Mouse (Mus musculus) midbrain, embryonic 11.5 days (tissue): ENCODE data around the gene Hdac9. TPM values are rescaled to one million over a fixed set of nuclear protein-coding genes. Genes with fewer than 3 reads are reported as not detected.

ENCODE experiments used
- ATAC-seq: fragments of 200-750 bp; cut with Nextera tagmentation; 2 replicates; pipeline ENCODE4 v1.8.0; 2017; ENCODE audit warnings: moderate TSS enrichment, moderate library complexity; ENCODE audit not compliant: low FRiP score
- DNase-seq: peaks from one replicate; pipeline ENCODE4 v3.0.0; 2015; ENCODE audit warnings: low spot score; ENCODE audit errors: missing footprints
- H3K27ac ChIP-seq: fragments of 300-500 bp; sonication (generic); 2 replicates; pipeline ENCODE4 v1.5.1; 2014; ENCODE audit warnings: low read depth, low read length
- H3K27me3 ChIP-seq: fragments of 300-500 bp; sonication (generic); 2 replicates; pipeline ENCODE4 v1.6.1; 2014; ENCODE audit warnings: mild to moderate bottlenecking, low read length, moderate library complexity, mixed read lengths; ENCODE audit not compliant: control insufficient read depth, insufficient read depth
- H3K36me3 ChIP-seq: fragments of 300-500 bp; sonication (generic); 2 replicates; pipeline ENCODE4 v1.6.1; 2014; ENCODE audit warnings: mild to moderate bottlenecking, low read length, moderate library complexity, mixed read lengths; ENCODE audit not compliant: control insufficient read depth, insufficient read depth
- H3K4me1 ChIP-seq: fragments of 300-500 bp; sonication (generic); 2 replicates; pipeline ENCODE4 v1.6.1; 2014; ENCODE audit warnings: low read length; ENCODE audit not compliant: control insufficient read depth, insufficient read depth
- H3K4me2 ChIP-seq: fragments of 300-500 bp; sonication (generic); 2 replicates; pipeline ENCODE4 v1.6.1; 2014; ENCODE audit warnings: mild to moderate bottlenecking, moderate library complexity
- H3K4me3 ChIP-seq: fragments of 300-500 bp; sonication (generic); 2 replicates; pipeline ENCODE4 v1.5.1; 2014; ENCODE audit warnings: low read depth, low read length
- H3K9ac ChIP-seq: fragments of 300-500 bp; sonication (generic); 2 replicates; pipeline ENCODE4 v1.6.1; 2014; ENCODE audit warnings: low read length
- H3K9me3 ChIP-seq: fragments of 300-500 bp; sonication (generic); 2 replicates; pipeline ENCODE4 v1.6.1; 2016; ENCODE audit warnings: low read length; ENCODE audit not compliant: control insufficient read depth
- whole genome bisulfite sequencing: fragments of 180-500 bp; shearing (Covaris S2); extraction: QIAGEN DNeasy Blood & Tissue Kit; methylation state at CpG from one replicate; pipeline ENCODE4 v1.1.7; 2014; 5-methylcytosine and 5-hydroxymethylcytosine counted together
- polyA plus RNA-seq: library from polyadenylated mRNA; unstranded; fragments of >200 nt; fragmentation: Nextera tagmentation; extraction: Ambion mirVana; gene quantifications from 2 replicates; pipeline ENCODE4 v1.2.1, GENCODE M21; 2014

The Hdac9 gene
- polyA plus RNA-seq, 1 experiment from 2014 or later = 14.1 TPM

DNA sequence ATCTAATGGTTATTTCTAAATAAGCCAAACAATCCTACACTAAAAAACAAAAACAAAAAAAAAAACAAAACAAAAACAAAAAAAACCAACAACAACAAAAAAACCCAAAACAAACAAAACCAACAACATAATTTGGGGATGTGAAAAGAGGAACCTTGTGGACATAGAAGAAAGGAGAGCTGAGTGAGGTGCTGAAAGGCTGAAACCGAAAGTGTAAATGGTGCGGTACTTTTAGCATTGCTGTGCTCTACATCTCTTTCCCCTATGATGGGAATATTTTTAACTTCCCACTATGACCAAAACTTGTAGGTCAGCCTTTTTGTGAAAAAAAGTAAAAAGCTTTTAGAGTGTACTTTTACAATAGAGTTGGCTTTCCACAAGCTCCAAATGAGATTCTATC is 774.2 kb downstream of the Hdac9 start:
- no peaks in the 10 kb centered on the region for H3K9me3 ChIP-seq
- H3K36me3 ChIP-seq = no peaks in the 10 kb centered on the region
- H3K4me2 ChIP-seq = no peak overlapping the region
- ATAC-seq (no peak), DNase-seq (no peak)
- no peak overlapping the region for H3K9ac ChIP-seq
- H3K4me3 ChIP-seq = no peak overlapping the region
- H3K27me3 ChIP-seq = no peaks in the 10 kb centered on the region
- 96% methylated on average over 2 of the region's 2 CpGs for WGBS
- H3K4me1 ChIP-seq = no peaks in the 10 kb centered on the region
- no peak overlapping the region for H3K27ac ChIP-seq

DNA sequence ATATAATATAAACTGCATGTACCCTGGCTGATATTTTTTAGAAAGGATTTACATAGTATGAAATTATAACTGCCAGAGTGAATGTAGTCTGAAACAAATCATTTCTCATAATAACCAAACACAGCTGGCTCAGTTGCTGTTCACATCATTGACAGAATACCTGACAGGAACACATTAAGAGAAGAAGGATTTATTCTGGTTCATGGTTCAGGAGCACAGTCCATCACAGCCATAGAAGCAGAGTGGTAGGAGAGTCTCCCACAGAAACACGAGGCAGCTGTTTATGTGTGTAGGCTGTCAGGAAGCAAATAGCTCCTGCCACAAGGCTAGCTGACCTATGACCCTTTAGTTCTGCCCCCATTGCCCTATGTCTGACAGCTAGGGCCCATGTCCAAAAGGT is 803.6 kb downstream of the Hdac9 start:
- ATAC-seq = no peak
- no peak for DNase-seq
- 39% methylated on average over 1 of the region's 1 CpGs for WGBS

DNA sequence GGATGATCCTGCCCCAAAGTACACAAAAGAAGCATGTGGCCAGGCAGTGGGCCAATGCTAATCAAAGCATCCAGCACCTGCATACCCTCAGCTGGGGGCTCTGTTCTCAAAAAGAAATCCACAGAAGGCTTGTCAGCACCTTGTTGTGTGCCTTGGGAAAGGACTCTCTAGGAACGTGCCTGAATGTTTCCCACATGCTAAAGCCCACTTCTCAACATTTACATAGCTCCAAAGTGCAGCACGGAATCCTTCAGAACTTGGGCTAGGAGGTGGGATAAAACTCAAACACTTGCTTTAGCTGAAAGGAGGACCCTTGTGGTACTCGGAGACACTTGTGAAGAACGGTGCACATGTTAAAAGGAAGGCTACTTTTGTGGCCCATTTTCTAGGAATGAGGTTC is 823.9 kb downstream of the Hdac9 start:
- Histone ChIP-seq H3K4me1 (no peaks in the 10 kb centered on the region), H3K9me3 (no peaks in the 10 kb centered on the region), H3K4me3 (no peak overlapping the region), H3K27ac (no peak overlapping the region), H3K4me2 (no peak overlapping the region), H3K36me3 (no peaks in the 10 kb centered on the region), H3K27me3 (no peaks in the 10 kb centered on the region), H3K9ac (no peak overlapping the region)
- no peak for DNase-seq
- 75% methylated on average over 4 of the region's 4 CpGs for WGBS
- ATAC-seq = no peak

More for the DNA sequence above, 803.6 kb downstream of the Hdac9 start:
- no peaks in the 10 kb centered on the region for H3K4me1 ChIP-seq
- H3K9ac ChIP-seq = no peak overlapping the region
- H3K27me3 ChIP-seq = no peaks in the 10 kb centered on the region
- no peak overlapping the region for H3K27ac ChIP-seq
- H3K4me3 ChIP-seq = no peak overlapping the region
- H3K4me2 ChIP-seq = no peak overlapping the region
- no peaks in the 10 kb centered on the region for H3K36me3 ChIP-seq
- H3K9me3 ChIP-seq = no peaks in the 10 kb centered on the region

DNA sequence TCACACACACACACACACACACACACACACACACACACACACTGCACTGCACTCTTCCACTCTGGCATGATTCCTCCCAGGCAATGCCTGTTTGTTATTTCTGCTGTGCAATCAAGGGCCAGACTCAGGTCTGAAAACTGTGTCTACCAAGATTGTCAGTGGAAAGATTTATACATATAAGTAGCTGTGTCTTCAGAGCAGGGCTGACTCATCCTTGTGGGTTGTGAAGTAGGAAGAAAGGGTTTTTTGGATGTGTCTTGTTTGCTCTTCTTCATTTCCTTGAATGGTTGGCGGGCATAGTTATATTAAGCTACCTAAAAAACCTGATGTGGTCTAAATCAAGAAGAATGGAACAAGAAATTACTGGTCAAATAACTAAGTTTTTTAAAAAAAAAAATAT is 825.0 kb downstream of the Hdac9 start:
- 92% methylated on average over 1 of the region's 1 CpGs for WGBS

DNA sequence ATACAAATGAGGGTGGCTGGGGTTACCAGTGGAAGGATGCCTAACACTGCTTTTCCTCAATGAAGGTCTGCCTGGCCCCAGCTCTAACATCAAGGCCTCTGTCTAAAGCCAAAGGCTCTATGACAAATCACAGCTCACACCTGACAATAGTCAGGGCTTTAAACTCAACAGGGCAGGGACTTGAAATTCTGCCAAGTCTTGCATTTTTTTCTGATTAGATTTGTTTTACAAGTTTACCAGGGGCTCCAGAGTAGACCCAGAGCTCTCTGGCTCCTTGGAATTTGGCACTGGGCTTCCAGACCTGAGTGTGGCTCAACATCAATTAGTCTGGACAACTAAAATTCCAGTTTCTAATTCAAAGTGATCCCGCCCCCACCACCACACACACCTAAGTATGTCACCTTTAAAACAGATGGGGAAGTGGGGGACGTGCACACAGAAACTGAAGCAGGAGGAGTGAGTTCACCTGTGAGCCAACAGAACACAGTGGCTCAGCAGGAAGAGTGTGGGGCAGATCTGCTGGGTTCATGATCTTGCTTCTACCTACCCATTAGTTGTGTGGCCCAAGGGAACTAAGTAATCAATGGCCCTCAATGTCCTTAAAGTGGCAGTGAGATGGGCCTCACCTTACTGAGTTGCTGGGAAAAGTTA is 829.5 kb downstream of the Hdac9 start:
- DNase-seq (peak; percentile 56), ATAC-seq (no peak)
- no peaks in the 10 kb centered on the region for H3K4me1 ChIP-seq
- WGBS = 84% methylated on average over 2 of the region's 2 CpGs
- no peak overlapping the region for H3K27ac ChIP-seq
- H3K4me2 ChIP-seq = no peak overlapping the region
- H3K9ac ChIP-seq = no peak overlapping the region
- H3K9me3 ChIP-seq = no peaks in the 10 kb centered on the region
- H3K36me3 ChIP-seq = no peaks in the 10 kb centered on the region
- H3K27me3 ChIP-seq = no peaks in the 10 kb centered on the region
- H3K4me3 ChIP-seq = no peak overlapping the region

More for the DNA sequence above, 825.0 kb downstream of the Hdac9 start:
- H3K27ac ChIP-seq = no peak overlapping the region
- no peak overlapping the region for H3K4me2 ChIP-seq
- no peak overlapping the region for H3K4me3 ChIP-seq
- no peak for ATAC-seq
- H3K9me3 ChIP-seq = no peaks in the 10 kb centered on the region
- H3K4me1 ChIP-seq = no peaks in the 10 kb centered on the region
- no peaks in the 10 kb centered on the region for H3K36me3 ChIP-seq
- no peaks in the 10 kb centered on the region for H3K27me3 ChIP-seq
- H3K9ac ChIP-seq = no peak overlapping the region
- no peak for DNase-seq

DNA sequence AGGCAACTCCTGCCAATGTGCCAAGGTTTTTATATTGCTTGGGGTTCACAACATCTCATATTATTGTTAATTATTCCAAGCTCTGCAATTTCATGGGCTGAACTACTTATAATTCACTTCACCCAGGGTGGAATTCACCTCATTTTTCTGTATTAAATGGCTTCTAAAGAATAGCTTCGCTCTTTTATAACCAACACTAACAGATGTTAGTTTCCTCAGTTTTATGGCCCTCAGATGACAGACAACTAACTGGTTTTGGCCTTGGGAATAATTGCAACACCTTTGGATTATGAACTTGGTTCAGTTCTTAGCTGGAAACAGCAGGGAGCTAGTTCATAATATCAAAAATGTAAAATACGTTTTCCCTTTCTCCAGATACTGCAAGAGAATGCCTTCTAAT is 839.9 kb downstream of the Hdac9 start:
- H3K36me3 ChIP-seq = no peaks in the 10 kb centered on the region

DNA sequence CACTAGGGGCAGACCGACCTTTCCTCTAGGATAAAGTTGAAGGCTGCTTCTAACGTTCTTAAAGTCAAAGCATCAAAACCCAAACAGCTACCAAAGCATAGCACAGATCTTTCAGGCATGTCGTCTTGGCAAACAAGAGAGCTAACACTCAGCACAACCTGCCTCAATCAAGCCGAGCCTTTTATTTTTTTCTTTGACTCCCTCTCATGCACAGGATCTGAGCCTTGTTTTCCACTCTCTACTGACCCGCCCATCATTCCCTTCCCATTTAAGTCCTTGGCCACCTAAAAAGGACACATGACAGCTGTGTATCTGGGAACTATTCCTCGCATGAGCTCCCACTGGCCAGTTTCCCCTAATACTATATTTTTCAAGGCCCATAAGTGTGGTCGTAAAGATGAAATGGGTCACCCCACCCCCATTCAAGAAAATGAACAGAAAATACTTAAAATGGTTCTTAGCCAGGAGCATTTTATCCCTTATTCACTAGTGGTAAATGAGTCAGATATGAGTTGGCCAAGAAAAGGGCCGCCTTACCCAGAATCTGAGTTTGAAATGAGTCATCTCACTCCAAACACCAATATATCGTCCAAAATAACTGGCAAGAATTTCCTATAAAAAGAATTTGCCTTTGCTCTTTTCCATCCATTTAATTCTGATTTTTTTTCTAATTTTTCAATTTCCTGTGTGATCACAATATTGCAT is 840.9 kb downstream of the Hdac9 start:
- no peak for DNase-seq

More for the DNA sequence above, 839.9 kb downstream of the Hdac9 start:
- Histone ChIP-seq H3K9me3 (no peaks in the 10 kb centered on the region), H3K27me3 (no peaks in the 10 kb centered on the region), H3K9ac (no peak overlapping the region), H3K27ac (no peak overlapping the region), H3K4me3 (no peak overlapping the region), H3K4me2 (no peak overlapping the region), H3K4me1 (no peaks in the 10 kb centered on the region)
- WGBS = 86% methylated on average over 2 of the region's 2 CpGs
- DNase-seq (no peak), ATAC-seq (no peak)

DNA sequence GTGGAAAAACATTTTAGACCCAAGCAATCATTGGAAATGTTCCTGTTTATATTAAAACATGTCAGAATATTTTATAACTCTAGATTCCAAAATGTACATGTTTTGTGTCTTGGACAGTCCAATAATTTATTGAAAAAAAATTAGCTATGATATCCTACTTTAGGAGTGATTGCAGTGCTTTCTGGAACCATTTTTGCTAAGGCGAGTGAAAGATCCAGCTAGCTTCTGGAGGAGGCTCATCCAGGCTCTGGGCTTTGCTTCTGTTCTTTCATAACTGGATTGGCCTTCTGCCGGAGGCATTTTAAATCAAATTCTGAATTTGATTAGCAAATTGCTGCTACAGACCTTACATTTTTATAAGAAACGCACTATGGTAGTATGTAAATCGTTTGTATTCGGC is 864.4 kb downstream of the Hdac9 start:
- Histone ChIP-seq H3K4me1 (no peaks in the 10 kb centered on the region), H3K27ac (no peak overlapping the region), H3K4me3 (no peak overlapping the region), H3K9me3 (no peaks in the 10 kb centered on the region), H3K4me2 (no peak overlapping the region), H3K27me3 (no peaks in the 10 kb centered on the region), H3K9ac (no peak overlapping the region), H3K36me3 (no peaks in the 10 kb centered on the region)
- WGBS = 95% methylated on average over 5 of the region's 5 CpGs
- no peak for DNase-seq
- ATAC-seq = no peak

More for the DNA sequence above, 840.9 kb downstream of the Hdac9 start:
- no peak overlapping the region for H3K4me3 ChIP-seq
- no peak overlapping the region for H3K4me2 ChIP-seq
- no peaks in the 10 kb centered on the region for H3K27me3 ChIP-seq
- no peak overlapping the region for H3K9ac ChIP-seq
- ATAC-seq = no peak
- no peaks in the 10 kb centered on the region for H3K9me3 ChIP-seq
- H3K4me1 ChIP-seq = no peaks in the 10 kb centered on the region
- H3K27ac ChIP-seq = no peak overlapping the region
- H3K36me3 ChIP-seq = no peaks in the 10 kb centered on the region
- 81% methylated on average over 9 of the region's 9 CpGs for WGBS

DNA sequence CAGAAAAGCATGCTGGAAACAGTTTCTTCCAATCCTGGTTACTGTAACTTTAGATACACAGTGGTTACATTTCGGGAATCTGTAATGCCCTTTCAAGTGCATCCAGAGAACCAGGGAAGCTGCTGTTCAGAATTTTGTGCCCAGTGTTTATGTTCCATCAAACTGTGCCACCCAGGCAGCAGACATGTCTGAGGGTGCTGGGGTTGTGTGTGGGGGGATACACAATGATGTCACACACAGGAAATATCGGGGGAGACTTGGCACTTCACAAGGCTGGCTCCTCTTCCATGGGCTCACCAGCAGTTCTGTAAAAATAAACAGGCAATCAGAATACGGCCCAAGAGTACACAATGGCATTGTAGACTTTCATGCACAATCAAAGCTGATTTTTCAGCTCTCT is 864.9 kb downstream of the Hdac9 start:
- Histone ChIP-seq H3K9ac (no peak overlapping the region), H3K9me3 (no peaks in the 10 kb centered on the region), H3K4me3 (no peak overlapping the region), H3K4me1 (no peaks in the 10 kb centered on the region), H3K27ac (no peak overlapping the region), H3K36me3 (no peaks in the 10 kb centered on the region), H3K4me2 (no peak overlapping the region), H3K27me3 (no peaks in the 10 kb centered on the region)
- DNase-seq = no peak
- no peak for ATAC-seq
- WGBS = 78% methylated on average over 3 of the region's 3 CpGs
